In the genomic region with DNA sequence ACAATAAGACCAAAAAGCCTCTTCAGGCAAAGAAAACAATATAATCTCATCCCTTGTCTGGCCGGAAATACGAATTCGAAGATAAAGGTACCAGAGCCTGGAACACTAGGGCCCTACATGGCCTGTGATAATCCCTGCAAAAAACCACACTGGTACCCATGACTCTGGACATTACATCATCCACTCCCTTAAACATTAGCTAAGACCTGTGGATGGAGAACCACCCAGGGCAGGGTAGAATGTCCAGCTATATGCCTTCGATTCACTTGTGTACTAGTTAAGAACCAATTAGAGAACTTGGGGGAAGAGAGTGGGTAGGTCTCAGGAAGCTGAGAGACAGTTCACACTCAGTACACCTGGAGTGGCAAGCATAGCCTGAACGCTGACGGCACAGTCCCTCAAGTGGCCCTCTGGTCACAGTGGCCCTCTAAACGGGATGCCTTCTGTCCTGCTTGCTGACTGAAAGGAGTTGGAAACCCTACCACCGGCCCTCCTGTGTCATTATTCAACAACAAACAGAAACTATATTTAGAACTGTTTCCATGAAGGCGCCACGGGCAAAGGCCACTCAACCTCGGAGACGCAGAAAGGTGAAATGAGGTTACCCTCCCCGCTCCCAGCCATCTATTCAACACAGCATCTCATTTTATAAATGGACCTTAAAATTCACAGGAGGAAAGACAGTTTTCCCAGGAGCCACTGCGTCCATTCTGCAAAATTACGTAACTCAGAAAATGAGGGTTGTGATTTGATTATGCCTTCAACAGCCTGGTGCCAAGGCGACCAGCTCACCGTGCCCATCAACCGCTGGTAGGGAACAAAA, we compare ENCODE assay signal across 9 mouse cellular contexts.
A peak's percentile ranks its signal among the peaks of the same experiment; 100 is the strongest.
DNase-seq lines count a peak whose midpoint lies in the region; ATAC-seq and TF ChIP-seq lines count a peak whose summit lies in the region.
"Had no signal": no experiment of that assay in that cellular context is flagged by ENCODE, and none has a peak within 500 bp of the region (broad histone marks: within the 10 kb centered on the region; RNA-seq: fewer than 3 reads in every experiment).

No protein-coding gene starts in this region.

- TF ChIP-seq CTCF in cortical plate, adult 2 months (IDR thresholded peaks at IDR 0.05; ENCODE audit: extremely low read depth, insufficient read depth, low read length) = no peak
- TF ChIP-seq CTCF in liver, postnatal 0 days (IDR thresholded peaks at IDR 0.05; ENCODE audit: low read depth) = no peak

- 80% methylated on average over 18 of the region's 18 CpGs for WGBS in hindbrain, embryonic 12.5 days
- 89% methylated on average over 18 of the region's 18 CpGs for WGBS in hindbrain, embryonic 10.5 days
- WGBS in liver, postnatal 0 days (ENCODE audit: insufficient replicate concordance) = 69% methylated on average over 18 of the region's 18 CpGs

- no peaks in the 10 kb centered on the region for H3K27me3 ChIP-seq in hindbrain, embryonic 12.5 days
- H3K27me3 ChIP-seq in hindbrain, embryonic 10.5 days (ENCODE audit: insufficient read depth, poor library complexity, severe bottlenecking) = no peaks in the 10 kb centered on the region
- H3K27me3 ChIP-seq in liver, postnatal 0 days (ENCODE audit: insufficient read depth, low read length) = no peaks in the 10 kb centered on the region
- H3K27me3 ChIP-seq: megakaryocyte, embryonic 14.5 days had no signal

- TF ChIP-seq EP300 in liver, postnatal 0 days (IDR thresholded peaks at IDR 0.05; ENCODE audit: low read depth) = no peak

- H3K4me3 ChIP-seq in hindbrain, embryonic 12.5 days = no peak overlapping the region
- no peak overlapping the region for H3K4me3 ChIP-seq in hindbrain, embryonic 10.5 days
- H3K4me3 ChIP-seq in cortical plate, adult 2 months (ENCODE audit: insufficient read depth, low read length) = no peak overlapping the region
- H3K4me3 ChIP-seq in liver, postnatal 0 days (ENCODE audit: low read depth, low read length) = no peak overlapping the region
- H3K4me3 ChIP-seq: megakaryocyte, embryonic 14.5 days had no signal

- H3K36me3 ChIP-seq in hindbrain, embryonic 12.5 days = peaks cover 23% of the 10 kb centered on the region
- H3K36me3 ChIP-seq in hindbrain, embryonic 10.5 days = peaks cover 88% of the 10 kb centered on the region
- H3K36me3 ChIP-seq in liver, postnatal 0 days (replicated peaks; ENCODE audit: insufficient read depth, low read length) = peaks cover 4% of the 10 kb centered on the region; the same call in 1 of the 2 replicates

- H3K4me1 ChIP-seq in hindbrain, embryonic 12.5 days = peaks cover 40% of the 10 kb centered on the region
- H3K4me1 ChIP-seq in hindbrain, embryonic 10.5 days (replicated peaks) = peaks cover 48% of the 10 kb centered on the region
- 0 out of 2 replicates have a peak, but pooled peaks cover 3% of the 10 kb centered on the region for H3K4me1 ChIP-seq in cortical plate, adult 2 months (ENCODE audit: control insufficient read depth, insufficient read depth, low read length)
- H3K4me1 ChIP-seq in liver, postnatal 0 days (ENCODE audit: insufficient read depth) = peaks cover 8% of the 10 kb centered on the region; the same call in 1 of the 2 replicates

- intact Hi-C loops in heart, postnatal 14 days (cut with DNase I) = no loop called here

- H3K4me2 ChIP-seq in hindbrain, embryonic 12.5 days (replicated peaks) = no peak overlapping the region
- no peak overlapping the region for H3K4me2 ChIP-seq in liver, postnatal 0 days (ENCODE audit: low read depth, low read length)

- H3K9me3 ChIP-seq in hindbrain, embryonic 12.5 days (replicated peaks) = no peaks in the 10 kb centered on the region
- H3K9me3 ChIP-seq in hindbrain, embryonic 10.5 days = no peaks in the 10 kb centered on the region
- H3K9me3 ChIP-seq in liver, postnatal 0 days (ENCODE audit: low read length) = no peaks in the 10 kb centered on the region
- H3K9me3 ChIP-seq: megakaryocyte, embryonic 14.5 days had no signal

- H3K27ac ChIP-seq in hindbrain, embryonic 12.5 days = no peak overlapping the region
- no peak overlapping the region for H3K27ac ChIP-seq in hindbrain, embryonic 10.5 days
- peak overlapping the region; percentile 83 for H3K27ac ChIP-seq in cortical plate, adult 2 months (ENCODE audit: insufficient read depth, low read length)
- no peak overlapping the region for H3K27ac ChIP-seq in liver, postnatal 0 days (ENCODE audit: low read depth)

- ATAC-seq in hindbrain, embryonic 12.5 days (ENCODE audit: low FRiP score) = no peak
- ATAC-seq in liver, postnatal 0 days = peak; percentile 84
- ATAC-seq in megakaryocyte progenitor cell, adult 5-6 weeks (replicated peaks; ENCODE audit: poor library complexity) = no peak

- TF ChIP-seq POLR2A in cortical plate, adult 2 months (IDR thresholded peaks at IDR 0.05; ENCODE audit: extremely low read depth, insufficient read depth, low read length) = no peak

- peak overlapping the region; percentile 27; the same call in 1 of the 2 replicates for H3K9ac ChIP-seq in hindbrain, embryonic 12.5 days
- H3K9ac ChIP-seq in liver, postnatal 0 days (replicated peaks) = no peak overlapping the region

- no peak for DNase-seq in hindbrain, embryonic 10.5 days (ENCODE audit: low spot score)
- peak; percentile 34 to 36 for DNase-seq in heart, postnatal 14 days
- DNase-seq in liver, postnatal 0 days = no peak
- no peak for DNase-seq in ovary, adult 18-20 months (ENCODE audit: low spot score)
- DNase-seq in embryo, embryonic 10 days (ENCODE audit: low spot score) = no peak

Comparison
In these comparisons a context has a peak if more than half of its experiments do, and no peak if none do; other contexts are left out.
1. DNase-seq: peak in heart, postnatal 14 days (2 of 2); none in hindbrain, embryonic 10.5 days (single experiment), liver, postnatal 0 days (single experiment), ovary, adult 18-20 months (single experiment) and embryo, embryonic 10 days (single experiment).